Mouse (Mus musculus): Measurements from ENCODE around the gene Maml3.

GRCm38 (mm10) chr3:51647356-51647755, 457.5 kb downstream of the Maml3 start:
- TF ChIP-seq E2F4 (IDR thresholded peaks at IDR 0.05; ENCODE audit: insufficient read depth) (no peak), TCF12 (IDR thresholded peaks at IDR 0.05; ENCODE audit: insufficient read depth, poor library complexity, severe bottlenecking) (no peak), REST (IDR thresholded peaks at IDR 0.05; ENCODE audit: insufficient read depth, insufficient read length) (no peak), POLR2A (IDR thresholded peaks at IDR 0.05; ENCODE audit: insufficient read length, low read depth) (no peak), MAX (IDR thresholded peaks at IDR 0.05; ENCODE audit: low read depth) (no peak), POLR2AphosphoS2 (IDR thresholded peaks at IDR 0.05; ENCODE audit: insufficient read length, low read depth) (no peak)

Data from myocyte (in vitro differentiated cells).